Mouse (Mus musculus) heart, postnatal 0 days (tissue): ENCODE data around the gene Metap2. TPM values are rescaled to one million over a fixed set of nuclear protein-coding genes. Genes with fewer than 3 reads are reported as not detected.

Experiments
- ATAC-seq: fragments of 200-750 bp; cut with Nextera tagmentation; 2 replicates; pipeline ENCODE4 v1.8.0; 2017; ENCODE audit warnings: low read depth, moderate number of reproducible peaks, moderate library complexity; ENCODE audit not compliant: insufficient read depth
- DNase-seq: peaks from one replicate; pipeline ENCODE4 v3.0.0-alpha.2; 2016; ENCODE audit warnings: low spot score
- H3K27ac ChIP-seq: fragments of 300-500 bp; sonication (generic); 2 replicates; pipeline ENCODE4 v1.5.1; 2014; ENCODE audit warnings: low read depth, mild to moderate bottlenecking
- H3K27me3 ChIP-seq: fragments of 300-500 bp; sonication (generic); 2 replicates; pipeline ENCODE4 v1.6.1; 2014; ENCODE audit warnings: low read length, mixed read lengths; ENCODE audit not compliant: control insufficient read depth, insufficient read depth
- H3K36me3 ChIP-seq: fragments of 300-500 bp; sonication (generic); replicated peaks from 2 replicates; pipeline ENCODE4 v1.6.1; 2014; ENCODE audit warnings: low read length, mixed read lengths; ENCODE audit not compliant: control insufficient read depth, insufficient read depth
- H3K4me1 ChIP-seq: fragments of 300-500 bp; sonication (generic); 2 replicates; pipeline ENCODE4 v1.6.1; 2014; ENCODE audit warnings: antibody characterized with exemption; ENCODE audit not compliant: control insufficient read depth, insufficient read depth
- H3K4me2 ChIP-seq: fragments of 300-500 bp; sonication (generic); 2 replicates; pipeline ENCODE4 v1.6.1; 2014; ENCODE audit warnings: low read depth, mild to moderate bottlenecking, low read length, moderate library complexity
- H3K4me3 ChIP-seq: fragments of 300-500 bp; sonication (generic); 2 replicates; pipeline ENCODE4 v1.5.1; 2014; ENCODE audit warnings: low read depth, low read length
- H3K9ac ChIP-seq: fragments of 300-500 bp; sonication (generic); replicated peaks from 2 replicates; pipeline ENCODE4 v1.6.1; 2014; ENCODE audit warnings: low read depth, low read length, mixed read lengths
- H3K9me3 ChIP-seq: fragments of 300-500 bp; sonication (generic); replicated peaks from 2 replicates; pipeline ENCODE4 v1.6.1; 2016; ENCODE audit warnings: low read length; ENCODE audit not compliant: control insufficient read depth
- CTCF ChIP-seq: IDR thresholded peaks from 2 replicates; pipeline ENCODE4 v1.5.1; 2016; ENCODE audit warnings: antibody characterized with exemption, control low read depth, low read depth
- EP300 ChIP-seq: IDR thresholded peaks from 2 replicates; pipeline ENCODE4 v1.6.1; 2016; ENCODE audit warnings: antibody characterized with exemption, low read depth
- WGBS: fragments of 180-500 bp; shearing (Covaris S2); extraction: QIAGEN DNeasy Blood & Tissue Kit; methylation state at CpG from one replicate; pipeline ENCODE4 v1.1.7; 2014; 5-methylcytosine and 5-hydroxymethylcytosine counted together
- polyA plus RNA-seq: library from polyadenylated mRNA; unstranded; fragments of >200 nt; fragmentation: Nextera tagmentation; extraction: Ambion mirVana; gene quantifications from 2 replicates; pipeline ENCODE4 v1.2.1, GENCODE M21; 2015
- total RNA-seq: library from RNA; depleted of rRNA; stranded (reverse); fragments of >200 nt; gene quantifications from 2 replicates; pipeline ENCODE4 v1.2.3, GENCODE M21; 2014; ENCODE audit warnings: low replicate concordance

Metap2 gene
- total and polyA plus RNA-seq, 2 experiments from 2014 or later, result 22.0 to 151 TPM

DNA sequence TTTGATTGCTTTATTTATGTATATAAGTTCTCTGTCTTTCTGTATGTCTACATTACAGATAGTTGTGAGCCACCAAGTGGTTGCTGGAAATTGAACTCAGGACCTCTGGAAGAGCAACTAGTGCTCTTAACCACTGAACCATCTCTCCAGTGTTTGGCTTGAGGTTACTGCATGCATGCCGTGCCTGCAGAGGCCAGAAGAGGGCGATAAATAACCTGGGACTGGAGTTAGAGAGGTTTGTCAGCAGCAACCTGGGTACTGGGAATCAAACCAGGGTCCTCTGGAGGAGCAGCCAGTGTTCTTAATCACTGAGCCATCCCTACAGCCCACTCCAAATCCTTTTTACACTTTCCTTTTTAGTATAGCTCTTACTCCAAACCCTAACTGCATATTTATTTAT, 19.9 kb upstream of the Metap2 start:
- Histone ChIP-seq H3K4me3 (no peak overlapping the region), H3K4me2 (no peak overlapping the region), H3K36me3 (no peaks in the 10 kb centered on the region), H3K27me3 (no peaks in the 10 kb centered on the region), H3K9me3 (no peaks in the 10 kb centered on the region), H3K4me1 (peaks cover 19% of the 10 kb centered on the region), H3K27ac (no peak overlapping the region), H3K9ac (no peak overlapping the region)
- 67% methylated on average over 2 of the region's 2 CpGs for WGBS
- no peak for TF ChIP-seq CTCF
- TF ChIP-seq EP300, result no peak
- no peak for DNase-seq
- no peak for ATAC-seq

DNA sequence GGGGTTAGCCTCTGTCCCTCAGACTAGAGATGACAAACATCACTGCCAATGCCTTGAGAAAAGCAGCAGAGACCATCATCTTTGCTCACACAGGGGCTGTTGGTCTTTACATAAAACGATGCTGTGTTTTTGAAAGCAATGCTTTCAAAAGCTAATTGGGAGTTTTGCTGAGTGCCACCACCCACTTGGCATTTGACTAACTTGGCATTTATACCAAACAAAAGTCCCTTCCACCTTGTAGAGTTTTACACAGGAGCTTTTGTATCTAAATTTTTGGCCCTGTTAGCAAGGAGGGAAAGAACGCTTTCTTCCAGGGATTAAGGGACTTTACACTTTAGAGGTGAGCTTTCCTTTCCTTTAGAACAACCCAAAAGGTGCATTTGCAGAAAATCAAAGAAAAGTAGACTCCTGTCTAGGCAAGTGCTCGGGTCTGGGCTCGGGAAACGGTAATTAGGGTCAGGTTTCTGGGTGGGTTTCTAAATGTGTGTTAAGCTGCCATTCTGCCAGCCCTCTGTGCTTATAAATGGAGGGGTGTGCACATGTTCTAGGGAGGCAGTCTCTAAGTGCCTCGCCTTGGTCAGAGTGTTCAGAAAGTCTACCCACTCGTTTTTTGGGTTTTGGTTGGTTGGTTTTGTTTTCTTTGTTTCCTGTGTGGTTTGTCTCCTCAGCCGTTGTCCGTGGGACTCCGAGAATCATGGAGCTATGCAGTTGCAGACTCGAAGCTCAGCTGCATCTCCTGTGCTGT, 18.8 kb upstream of the Metap2 start:
- Histone ChIP-seq H3K4me2 (no peak overlapping the region), H3K27ac (no peak overlapping the region), H3K9ac (no peak overlapping the region), H3K36me3 (no peaks in the 10 kb centered on the region), H3K9me3 (no peaks in the 10 kb centered on the region), H3K4me1 (peaks cover 19% of the 10 kb centered on the region), H3K27me3 (no peaks in the 10 kb centered on the region), H3K4me3 (no peak overlapping the region)
- DNase-seq, result no peak
- TF ChIP-seq EP300 (no peak), CTCF (no peak)
- no peak for ATAC-seq
- WGBS, result 61% methylated on average over 11 of the region's 11 CpGs

DNA sequence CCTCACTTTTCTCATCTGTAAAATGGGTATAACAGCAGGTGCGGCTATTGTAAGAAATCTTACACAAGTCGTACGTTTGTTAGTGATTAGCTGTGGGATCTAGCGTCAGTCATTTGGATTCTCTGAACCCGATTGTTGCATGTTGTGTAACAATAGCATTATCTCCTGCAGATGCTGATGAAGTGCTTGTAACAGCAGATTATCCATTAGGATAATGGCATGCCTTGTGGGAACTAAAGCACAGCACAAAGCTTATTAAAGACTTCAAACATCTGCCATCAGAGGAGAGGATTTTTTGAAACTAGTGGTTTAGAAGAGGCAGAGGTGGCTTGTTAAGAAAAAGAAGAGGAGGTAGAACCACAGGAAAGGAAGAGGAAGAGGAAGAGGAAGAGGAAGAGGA, 16.6 kb upstream of the Metap2 start:
- no peak for TF ChIP-seq CTCF
- no peak for TF ChIP-seq EP300
- Histone ChIP-seq H3K9ac (no peak overlapping the region), H3K4me1 (peaks cover 9% of the 10 kb centered on the region; the same call in 1 of the 2 replicates), H3K36me3 (no peaks in the 10 kb centered on the region), H3K9me3 (no peaks in the 10 kb centered on the region), H3K27me3 (no peaks in the 10 kb centered on the region), H3K4me2 (no peak overlapping the region), H3K4me3 (no peak overlapping the region), H3K27ac (no peak overlapping the region)
- ATAC-seq, result no peak
- no peak for DNase-seq
- 88% methylated on average over 5 of the region's 5 CpGs for WGBS

DNA sequence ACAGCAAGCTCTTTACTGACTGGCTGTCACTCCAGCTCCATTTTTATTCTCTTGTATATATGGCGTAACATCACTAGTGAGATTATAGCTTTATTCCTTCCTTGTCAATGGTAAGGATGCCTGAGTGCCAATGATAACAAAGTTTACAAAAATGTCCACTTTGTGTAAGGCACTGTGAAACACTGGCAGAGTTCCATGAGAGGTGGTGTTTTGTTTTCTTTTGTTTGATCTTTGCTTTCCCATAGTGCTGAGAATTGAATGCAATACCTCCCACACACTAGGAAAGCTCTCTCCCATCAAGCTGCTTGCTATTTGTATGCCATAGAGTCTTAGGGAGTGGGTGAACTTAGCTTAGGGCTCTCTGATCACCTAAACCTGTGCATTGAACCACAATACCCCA, 16.0 kb upstream of the Metap2 start:
- DNase-seq, result no peak
- Histone ChIP-seq H3K27me3 (no peaks in the 10 kb centered on the region), H3K4me2 (no peak overlapping the region), H3K4me3 (no peak overlapping the region), H3K9ac (no peak overlapping the region), H3K36me3 (no peaks in the 10 kb centered on the region), H3K9me3 (no peaks in the 10 kb centered on the region), H3K4me1 (peaks cover 3% of the 10 kb centered on the region; the same call in 1 of the 2 replicates), H3K27ac (no peak overlapping the region)
- TF ChIP-seq CTCF (no peak), EP300 (no peak)
- no peak for ATAC-seq
- WGBS, result 64% methylated on average over 1 of the region's 1 CpGs

DNA sequence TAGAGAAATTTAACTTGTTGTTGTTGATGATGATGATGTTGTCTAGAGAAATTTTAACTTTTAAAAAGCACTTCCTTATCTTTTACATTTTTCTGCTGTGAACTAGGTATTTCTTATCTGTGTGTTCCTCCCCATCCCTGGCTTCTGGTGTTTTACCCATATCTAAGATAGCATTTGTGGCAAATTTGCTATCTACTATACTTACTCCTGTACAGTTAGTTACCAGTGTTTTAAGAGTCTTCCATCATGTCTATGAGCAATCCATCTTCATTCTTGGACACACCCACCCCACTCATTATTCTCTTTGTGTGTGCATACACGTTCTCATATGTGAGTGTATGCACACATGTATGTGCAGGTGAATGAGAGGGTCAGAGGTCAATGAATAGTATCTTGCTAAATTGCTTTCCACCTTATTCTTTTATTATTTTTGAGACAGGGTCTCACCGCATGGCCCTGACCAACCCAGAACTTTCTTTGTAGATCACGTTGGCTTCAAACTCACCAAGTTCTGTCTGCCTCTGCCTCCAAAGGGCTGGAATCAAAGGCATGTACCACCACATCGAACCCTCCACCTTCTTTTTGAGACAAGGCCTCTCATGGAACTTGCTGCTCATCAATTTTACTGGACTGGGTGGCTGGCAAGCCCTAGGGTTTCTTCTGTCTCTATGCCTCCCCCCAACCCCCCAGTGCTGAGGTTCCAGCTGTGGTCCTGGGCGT, 15.4 kb upstream of the Metap2 start:
- no peaks in the 10 kb centered on the region for H3K36me3 ChIP-seq
- H3K27ac ChIP-seq, result no peak overlapping the region
- no peak overlapping the region for H3K4me3 ChIP-seq
- WGBS, result 83% methylated on average over 5 of the region's 5 CpGs
- no peaks in the 10 kb centered on the region for H3K9me3 ChIP-seq
- DNase-seq (no peak), ATAC-seq (no peak)
- TF ChIP-seq CTCF (no peak), EP300 (no peak)
- H3K4me2 ChIP-seq, result no peak overlapping the region
- H3K9ac ChIP-seq, result no peak overlapping the region
- H3K4me1 ChIP-seq, result no peaks in the 10 kb centered on the region
- H3K27me3 ChIP-seq, result no peaks in the 10 kb centered on the region
